Mouse (Mus musculus) limb, embryonic 12.5 days (tissue): ENCODE data around the gene Gm21969. TPM values are rescaled to one million over a fixed set of nuclear protein-coding genes. Genes with fewer than 3 reads are reported as not detected.

Experiments
- ATAC-seq: fragments of 200-750 bp; cut with Nextera tagmentation; 2 replicates; pipeline ENCODE4 v1.8.0; 2017; ENCODE audit warnings: low read depth, moderate TSS enrichment; ENCODE audit not compliant: insufficient number of reproducible peaks, insufficient read depth, low FRiP score, low TSS enrichment
- H3K27ac ChIP-seq: fragments of 300-500 bp; sonication (generic); 2 replicates; pipeline ENCODE4 v1.5.1; 2016; ENCODE audit warnings: mild to moderate bottlenecking, moderate library complexity
- H3K27me3 ChIP-seq: fragments of 300-500 bp; sonication (generic); 2 replicates; pipeline ENCODE4 v1.6.1; 2016; ENCODE audit warnings: mild to moderate bottlenecking, moderate library complexity
- H3K36me3 ChIP-seq: fragments of 300-500 bp; sonication (generic); 2 replicates; pipeline ENCODE4 v1.6.1; 2016; ENCODE audit warnings: mild to moderate bottlenecking, moderate library complexity
- H3K4me1 ChIP-seq: fragments of 300-500 bp; sonication (generic); replicated peaks from 2 replicates; pipeline ENCODE4 v1.6.1; 2016
- H3K4me2 ChIP-seq: fragments of 300-500 bp; sonication (generic); 2 replicates; pipeline ENCODE4 v1.6.1; 2016; ENCODE audit warnings: mild to moderate bottlenecking, moderate library complexity
- H3K4me3 ChIP-seq: fragments of 300-500 bp; sonication (generic); replicated peaks from 2 replicates; pipeline ENCODE4 v1.5.1; 2016; ENCODE audit warnings: mild to moderate bottlenecking
- H3K9ac ChIP-seq: fragments of 300-500 bp; sonication (generic); replicated peaks from 2 replicates; pipeline ENCODE4 v1.6.1; 2016; ENCODE audit warnings: mild to moderate bottlenecking, moderate library complexity
- H3K9me3 ChIP-seq: fragments of 300-500 bp; sonication (generic); 2 replicates; pipeline ENCODE4 v1.6.1; 2016; ENCODE audit warnings: mild to moderate bottlenecking, moderate library complexity
- WGBS: fragments of 180-500 bp; shearing (Covaris S2); methylation state at CpG from one replicate; pipeline ENCODE4 v1.1.7; 2016; 5-methylcytosine and 5-hydroxymethylcytosine counted together
- polyA plus RNA-seq: library from polyadenylated mRNA; unstranded; fragments of >200 nt; fragmentation: Nextera tagmentation; extraction: Ambion mirVana; gene quantifications from 2 replicates; pipeline ENCODE4 v1.2.1, GENCODE M21; 2016

The Gm21969 gene
- polyA plus RNA-seq, 1 experiment from 2014 or later = not detected

GRCm38 (mm10) chr4:139667632-139668031 lies 64.6 kb downstream of the Gm21969 start:
- WGBS = 73% methylated on average over 6 of the region's 6 CpGs
- Histone ChIP-seq H3K27me3 (peaks cover 6% of the 10 kb centered on the region), H3K9ac (no peak overlapping the region)

GRCm38 (mm10) chr4:139669847-139670246 lies 66.9 kb downstream of the Gm21969 start:
- Histone ChIP-seq H3K4me1 (no peaks in the 10 kb centered on the region), H3K9me3 (0 out of 2 replicates have a peak, but pooled peaks cover 4% of the 10 kb centered on the region), H3K9ac (no peak overlapping the region), H3K4me3 (no peak overlapping the region), H3K36me3 (no peaks in the 10 kb centered on the region), H3K27ac (no peak overlapping the region), H3K27me3 (peaks cover 14% of the 10 kb centered on the region), H3K4me2 (no peak overlapping the region)
- no peak for ATAC-seq
- 14% methylated on average over 6 of the region's 6 CpGs for WGBS

More at GRCm38 (mm10) chr4:139667632-139668031, 64.6 kb downstream of the Gm21969 start:
- Histone ChIP-seq H3K9me3 (0 out of 2 replicates have a peak, but pooled peaks cover 4% of the 10 kb centered on the region), H3K27ac (no peak overlapping the region), H3K36me3 (no peaks in the 10 kb centered on the region), H3K4me3 (no peak overlapping the region), H3K4me2 (no peak overlapping the region), H3K4me1 (no peaks in the 10 kb centered on the region)
- ATAC-seq = no peak

GRCm38 (mm10) chr4:139675696-139676095 lies 72.7 kb downstream of the Gm21969 start:
- ATAC-seq = no peak
- Histone ChIP-seq H3K27me3 (peaks cover 26% of the 10 kb centered on the region), H3K4me3 (no peak overlapping the region)

GRCm38 (mm10) chr4:139683728-139684638 lies 81.0 kb downstream of the Gm21969 start:
- Histone ChIP-seq H3K9me3 (peaks cover 13% of the 10 kb centered on the region; the same call in 1 of the 2 replicates), H3K27me3 (peaks cover 13% of the 10 kb centered on the region; the same call in 1 of the 2 replicates), H3K4me2 (no peak overlapping the region), H3K4me1 (no peaks in the 10 kb centered on the region), H3K36me3 (no peaks in the 10 kb centered on the region), H3K4me3 (no peak overlapping the region), H3K27ac (no peak overlapping the region), H3K9ac (no peak overlapping the region)
- ATAC-seq = no peak
- 78% methylated on average over 22 of the region's 22 CpGs for WGBS

More at GRCm38 (mm10) chr4:139675696-139676095, 72.7 kb downstream of the Gm21969 start:
- WGBS = 20% methylated on average over 9 of the region's 9 CpGs
- Histone ChIP-seq H3K4me2 (no peak overlapping the region), H3K4me1 (no peaks in the 10 kb centered on the region), H3K9me3 (peaks cover 12% of the 10 kb centered on the region; the same call in 1 of the 2 replicates), H3K9ac (no peak overlapping the region), H3K36me3 (no peaks in the 10 kb centered on the region), H3K27ac (no peak overlapping the region)

GRCm38 (mm10) chr4:139684639-139685017 lies 81.6 kb downstream of the Gm21969 start:
- Histone ChIP-seq H3K4me1 (peaks cover 2% of the 10 kb centered on the region; the same call in 1 of the 2 replicates), H3K9me3 (peaks cover 13% of the 10 kb centered on the region; the same call in 1 of the 2 replicates), H3K27me3 (peaks cover 15% of the 10 kb centered on the region; the same call in 1 of the 2 replicates), H3K27ac (no peak overlapping the region), H3K36me3 (no peaks in the 10 kb centered on the region), H3K4me3 (no peak overlapping the region), H3K4me2 (no peak overlapping the region), H3K9ac (no peak overlapping the region)
- no peak for ATAC-seq
- 15% methylated on average over 3 of the region's 3 CpGs for WGBS

GRCm38 (mm10) chr4:139688058-139688457 lies 85.1 kb downstream of the Gm21969 start:
- Histone ChIP-seq H3K27ac (no peak overlapping the region), H3K4me3 (no peak overlapping the region), H3K4me2 (no peak overlapping the region), H3K36me3 (no peaks in the 10 kb centered on the region), H3K9me3 (no peaks in the 10 kb centered on the region), H3K27me3 (peaks cover 43% of the 10 kb centered on the region), H3K4me1 (peaks cover 7% of the 10 kb centered on the region), H3K9ac (no peak overlapping the region)
- ATAC-seq = no peak
- 77% methylated on average over 9 of the region's 9 CpGs for WGBS

GRCm38 (mm10) chr4:139689627-139690269 lies 86.8 kb downstream of the Gm21969 start:
- H3K4me3 ChIP-seq = no peak overlapping the region
- peaks cover 53% of the 10 kb centered on the region for H3K27me3 ChIP-seq
- H3K9ac ChIP-seq = 0 out of 2 replicates have a peak overlapping the region, but pooled peaks have one; percentile 4
- H3K9me3 ChIP-seq = no peaks in the 10 kb centered on the region
- no peak overlapping the region for H3K4me2 ChIP-seq
- no peaks in the 10 kb centered on the region for H3K36me3 ChIP-seq
- WGBS = 34% methylated on average over 7 of the region's 7 CpGs
- no peak overlapping the region for H3K27ac ChIP-seq
- peaks cover 7% of the 10 kb centered on the region for H3K4me1 ChIP-seq
- no peak for ATAC-seq

- Histone ChIP-seq H3K27ac (no peak overlapping the region), H3K4me3 (no peak overlapping the region), H3K4me2 (no peak overlapping the region), H3K9me3 (no peaks in the 10 kb centered on the region), H3K9ac (no peak overlapping the region), H3K4me1 (peaks cover 15% of the 10 kb centered on the region), H3K36me3 (no peaks in the 10 kb centered on the region), H3K27me3 (peaks cover 53% of the 10 kb centered on the region)
- no peak for ATAC-seq
- WGBS = 49% methylated on average over 5 of the region's 5 CpGs
These were observed 90.3 kb downstream of the Gm21969 start for GRCm38 (mm10) chr4:139693315-139693714.

- no peak overlapping the region for H3K4me3 ChIP-seq
- H3K9me3 ChIP-seq = no peaks in the 10 kb centered on the region
- WGBS = 3% methylated on average over 9 of the region's 9 CpGs
- ATAC-seq = no peak
- no peak overlapping the region for H3K9ac ChIP-seq
- H3K27ac ChIP-seq = no peak overlapping the region
- no peaks in the 10 kb centered on the region for H3K36me3 ChIP-seq
- H3K27me3 ChIP-seq = peaks cover 36% of the 10 kb centered on the region
- peaks cover 8% of the 10 kb centered on the region; the same call in 1 of the 2 replicates for H3K4me1 ChIP-seq
- H3K4me2 ChIP-seq = no peak overlapping the region
These were observed 94.8 kb downstream of the Gm21969 start for GRCm38 (mm10) chr4:139697755-139698154.

- no peak for ATAC-seq
- WGBS = 48% methylated on average over 8 of the region's 8 CpGs
- H3K4me3 ChIP-seq = no peak overlapping the region
- H3K9me3 ChIP-seq = 0 out of 2 replicates have a peak, but pooled peaks cover 2% of the 10 kb centered on the region
- no peaks in the 10 kb centered on the region for H3K36me3 ChIP-seq
- peaks cover 8% of the 10 kb centered on the region; the same call in 1 of the 2 replicates for H3K4me1 ChIP-seq
- H3K4me2 ChIP-seq = no peak overlapping the region
- peaks cover 27% of the 10 kb centered on the region for H3K27me3 ChIP-seq
- no peak overlapping the region for H3K9ac ChIP-seq
- H3K27ac ChIP-seq = no peak overlapping the region
These were observed 95.6 kb downstream of the Gm21969 start for GRCm38 (mm10) chr4:139698602-139699001.

- Histone ChIP-seq H3K9ac (no peak overlapping the region), H3K4me2 (no peak overlapping the region), H3K4me3 (no peak overlapping the region), H3K36me3 (no peaks in the 10 kb centered on the region), H3K27ac (no peak overlapping the region), H3K9me3 (0 out of 2 replicates have a peak, but pooled peaks cover 2% of the 10 kb centered on the region), H3K27me3 (peaks cover 11% of the 10 kb centered on the region), H3K4me1 (peaks cover 1% of the 10 kb centered on the region; the same call in 1 of the 2 replicates)
- WGBS = 57% methylated on average over 4 of the region's 4 CpGs
- no peak for ATAC-seq
These were observed 99.9 kb downstream of the Gm21969 start for GRCm38 (mm10) chr4:139702914-139703313.
